Mouse (Mus musculus): ENCODE data around the gene Dlg2. TPM values are rescaled to one million over a fixed set of nuclear protein-coding genes. Genes with fewer than 3 reads are reported as not detected.

Dlg2 gene
- polyA plus RNA-seq, 1 experiment = 1.7 TPM

- TF ChIP-seq CTCF (IDR thresholded peaks at IDR 0.05; ENCODE audit: extremely low read depth, insufficient read depth, insufficient read length, insufficient replicate concordance) = peak; percentile 27; the same call in 1 of the 2 replicates
- TF ChIP-seq POLR2A (IDR thresholded peaks at IDR 0.05; ENCODE audit: low read depth, low read length) = no peak
- Histone ChIP-seq H3K27ac (ENCODE audit: insufficient read depth, low read length) (no peak overlapping the region), H3K4me3 (ENCODE audit: extremely low read depth, insufficient read depth, insufficient read length) (no peak overlapping the region), H3K36me3 (ENCODE audit: control insufficient read depth, insufficient read depth, low read length) (no peaks in the 10 kb centered on the region), H3K4me1 (ENCODE audit: control insufficient read depth, insufficient read depth, insufficient read length) (peaks cover 4% of the 10 kb centered on the region; the same call in 1 of the 2 replicates), H3K27me3 (ENCODE audit: control insufficient read depth, insufficient read depth, low read length) (no peaks in the 10 kb centered on the region)
- WGBS = 26% methylated on average over 14 of the region's 14 CpGs
- peak in 1 of 2 experiments; percentile 60 for DNase-seq (ENCODE audit: low read depth in 1 of 2, low spot score in 2 of 2)
These were observed 15.5 kb upstream of the Dlg2 start for GRCm38 (mm10) chr7:90460930-90461329.

GRCm38 (mm10) chr7:90461441-90461840 is 15.0 kb upstream of the Dlg2 start:
- no peak for DNase-seq (ENCODE audit: low read depth in 1 of 2, low spot score in 2 of 2)
- Histone ChIP-seq H3K27ac (ENCODE audit: insufficient read depth, low read length) (no peak overlapping the region), H3K36me3 (ENCODE audit: control insufficient read depth, insufficient read depth, low read length) (no peaks in the 10 kb centered on the region), H3K4me3 (ENCODE audit: extremely low read depth, insufficient read depth, insufficient read length) (no peak overlapping the region), H3K4me1 (ENCODE audit: control insufficient read depth, insufficient read depth, insufficient read length) (peaks cover 2% of the 10 kb centered on the region; the same call in 1 of the 2 replicates), H3K27me3 (ENCODE audit: control insufficient read depth, insufficient read depth, low read length) (no peaks in the 10 kb centered on the region)
- TF ChIP-seq POLR2A (IDR thresholded peaks at IDR 0.05; ENCODE audit: low read depth, low read length) (no peak), CTCF (IDR thresholded peaks at IDR 0.05; ENCODE audit: extremely low read depth, insufficient read depth, insufficient read length, insufficient replicate concordance) (no peak)
- 92% methylated on average over 5 of the region's 5 CpGs for WGBS

GRCm38 (mm10) chr7:90473511-90473910 is 3.0 kb upstream of the Dlg2 start:
- 21% methylated on average over 2 of the region's 2 CpGs for WGBS
- H3K4me1 ChIP-seq (ENCODE audit: control insufficient read depth, insufficient read depth, insufficient read length) = 0 out of 2 replicates have a peak, but pooled peaks cover 3% of the 10 kb centered on the region
- H3K27me3 ChIP-seq (ENCODE audit: control insufficient read depth, insufficient read depth, low read length) = no peaks in the 10 kb centered on the region; the same call in 1 of the 2 replicates
- no peak overlapping the region for H3K4me3 ChIP-seq (ENCODE audit: extremely low read depth, insufficient read depth, insufficient read length)
- H3K27ac ChIP-seq (ENCODE audit: insufficient read depth, low read length) = no peak overlapping the region
- no peak for DNase-seq (ENCODE audit: low read depth in 1 of 2, low spot score in 2 of 2)
- H3K36me3 ChIP-seq (ENCODE audit: control insufficient read depth, insufficient read depth, low read length) = peaks cover 8% of the 10 kb centered on the region; the same call in 1 of the 2 replicates
- TF ChIP-seq CTCF (IDR thresholded peaks at IDR 0.05; ENCODE audit: extremely low read depth, insufficient read depth, insufficient read length, insufficient replicate concordance) (no peak), POLR2A (IDR thresholded peaks at IDR 0.05; ENCODE audit: low read depth, low read length) (no peak)

GRCm38 (mm10) chr7:90475793-90476312 is 619 bp upstream of the Dlg2 start, which contains the start of gene Tmem126b:
TSS of gene Tmem126b (minus strand) at chr7:90476001.
- Histone ChIP-seq H3K4me1 (ENCODE audit: control insufficient read depth, insufficient read depth, insufficient read length) (0 out of 2 replicates have a peak, but pooled peaks cover 3% of the 10 kb centered on the region), H3K36me3 (ENCODE audit: control insufficient read depth, insufficient read depth, low read length) (no peaks in the 10 kb centered on the region; the same call in 1 of the 2 replicates), H3K4me3 (ENCODE audit: extremely low read depth, insufficient read depth, insufficient read length) (peak within 1 kb of the TSS; percentile 73), H3K27me3 (ENCODE audit: control insufficient read depth, insufficient read depth, low read length) (no peaks in the 10 kb centered on the region; the same call in 1 of the 2 replicates), H3K27ac (ENCODE audit: insufficient read depth, low read length) (peak within 1 kb of the TSS; percentile 77)
- TF ChIP-seq CTCF (IDR thresholded peaks at IDR 0.05; ENCODE audit: extremely low read depth, insufficient read depth, insufficient read length, insufficient replicate concordance) (no peak), POLR2A (IDR thresholded peaks at IDR 0.05; ENCODE audit: low read depth, low read length) (peak; percentile 84)
- under 1% methylated on average over 36 of the region's 36 CpGs for WGBS
- peak; percentile 95 to 99 for DNase-seq (ENCODE audit: low read depth in 1 of 2, low spot score in 2 of 2)

- TF ChIP-seq POLR2A (IDR thresholded peaks at IDR 0.05; ENCODE audit: low read depth, low read length) (no peak), CTCF (IDR thresholded peaks at IDR 0.05; ENCODE audit: extremely low read depth, insufficient read depth, insufficient read length, insufficient replicate concordance) (no peak)
- H3K4me1 ChIP-seq (ENCODE audit: control insufficient read depth, insufficient read depth, insufficient read length) = no peaks in the 10 kb centered on the region
- 86% methylated on average over 2 of the region's 2 CpGs for WGBS
- H3K27me3 ChIP-seq (ENCODE audit: control insufficient read depth, insufficient read depth, low read length) = no peaks in the 10 kb centered on the region; the same call in 1 of the 2 replicates
- H3K36me3 ChIP-seq (ENCODE audit: control insufficient read depth, insufficient read depth, low read length) = no peaks in the 10 kb centered on the region
- no peak overlapping the region for H3K4me3 ChIP-seq (ENCODE audit: extremely low read depth, insufficient read depth, insufficient read length)
- H3K27ac ChIP-seq (ENCODE audit: insufficient read depth, low read length) = no peak overlapping the region
- DNase-seq (ENCODE audit: low read depth in 1 of 2, low spot score in 2 of 2) = no peak
These were observed 6.1 kb downstream of the Dlg2 start for GRCm38 (mm10) chr7:90482607-90483006.

GRCm38 (mm10) chr7:90508124-90508523 is 31.7 kb downstream of the Dlg2 start:
- no peak for TF ChIP-seq CTCF (IDR thresholded peaks at IDR 0.05; ENCODE audit: extremely low read depth, insufficient read depth, insufficient read length, insufficient replicate concordance)
- TF ChIP-seq POLR2A (IDR thresholded peaks at IDR 0.05; ENCODE audit: low read depth, low read length) = no peak
- no peaks in the 10 kb centered on the region for H3K4me1 ChIP-seq (ENCODE audit: control insufficient read depth, insufficient read depth, insufficient read length)
- no peak overlapping the region for H3K27ac ChIP-seq (ENCODE audit: insufficient read depth, low read length)
- DNase-seq (ENCODE audit: low read depth in 1 of 2, low spot score in 2 of 2) = no peak
- H3K27me3 ChIP-seq (ENCODE audit: control insufficient read depth, insufficient read depth, low read length) = no peaks in the 10 kb centered on the region
- 70% methylated on average over 3 of the region's 3 CpGs for WGBS
- no peaks in the 10 kb centered on the region for H3K36me3 ChIP-seq (ENCODE audit: control insufficient read depth, insufficient read depth, low read length)
- no peak overlapping the region for H3K4me3 ChIP-seq (ENCODE audit: extremely low read depth, insufficient read depth, insufficient read length)

- Histone ChIP-seq H3K4me1 (ENCODE audit: control insufficient read depth, insufficient read depth, insufficient read length) (no peaks in the 10 kb centered on the region), H3K36me3 (ENCODE audit: control insufficient read depth, insufficient read depth, low read length) (no peaks in the 10 kb centered on the region), H3K4me3 (ENCODE audit: extremely low read depth, insufficient read depth, insufficient read length) (no peak overlapping the region), H3K27me3 (ENCODE audit: control insufficient read depth, insufficient read depth, low read length) (no peaks in the 10 kb centered on the region), H3K27ac (ENCODE audit: insufficient read depth, low read length) (no peak overlapping the region)
- TF ChIP-seq CTCF (IDR thresholded peaks at IDR 0.05; ENCODE audit: extremely low read depth, insufficient read depth, insufficient read length, insufficient replicate concordance) (no peak), POLR2A (IDR thresholded peaks at IDR 0.05; ENCODE audit: low read depth, low read length) (no peak)
- no peak for DNase-seq (ENCODE audit: low read depth in 1 of 2, low spot score in 2 of 2)
These were observed 35.8 kb downstream of the Dlg2 start for GRCm38 (mm10) chr7:90512293-90512692.
